Mouse (Mus musculus) lung, adult 2 months (tissue): ENCODE results near the gene Btg2.

Experiments used
- CTCF ChIP-seq: fragments of 200-500 bp; IDR thresholded peaks from 2 replicates; pipeline ENCODE4 v1.5.1; 2011; ENCODE audit warnings: mild to moderate bottlenecking, low read length, control low read depth; ENCODE audit not compliant: insufficient read depth
- POLR2A ChIP-seq: fragments of 200-500 bp; IDR thresholded peaks from 2 replicates; pipeline ENCODE4 v1.6.1; 2011; ENCODE audit warnings: low read depth, mild to moderate bottlenecking, control low read depth, low read length, borderline replicate concordance; ENCODE audit errors: extremely low read depth

GRCm38 (mm10) chr1:134080406-134080805, 1.5 kb upstream of the Btg2 start:
- TF ChIP-seq CTCF (no peak), POLR2A (no peak)
